Mouse (Mus musculus) midbrain, postnatal 0 days (tissue): Measurements from ENCODE around the gene Fbln2. TPM values are rescaled to one million over a fixed set of nuclear protein-coding genes. Genes with fewer than 3 reads are reported as not detected.

Experiments used
- ATAC-seq: fragments of 200-750 bp; cut with Nextera tagmentation; 2 replicates; pipeline ENCODE4 v1.8.0; 2017; ENCODE audit warnings: moderate number of reproducible peaks, mild to moderate bottlenecking, moderate TSS enrichment, moderate library complexity; ENCODE audit not compliant: low FRiP score
- DNase-seq: peaks from one replicate; pipeline ENCODE4 v3.0.0-alpha.2; 2015; ENCODE audit warnings: low spot score
- H3K27ac ChIP-seq: fragments of 300-500 bp; sonication (generic); 2 replicates; pipeline ENCODE4 v1.5.1; 2014; ENCODE audit warnings: low read depth, mild to moderate bottlenecking, low read length, mixed read lengths
- H3K27me3 ChIP-seq: fragments of 300-500 bp; sonication (generic); 2 replicates; pipeline ENCODE4 v1.6.1; 2014; ENCODE audit warnings: low read length, control low read depth, mixed read lengths; ENCODE audit not compliant: insufficient read depth
- H3K36me3 ChIP-seq: fragments of 300-500 bp; sonication (generic); 2 replicates; pipeline ENCODE4 v1.6.1; 2014; ENCODE audit warnings: low read length, control low read depth, mixed read lengths; ENCODE audit not compliant: insufficient read depth
- H3K4me1 ChIP-seq: fragments of 300-500 bp; sonication (generic); 2 replicates; pipeline ENCODE4 v1.6.1; 2014; ENCODE audit warnings: mild to moderate bottlenecking, control low read depth, antibody characterized with exemption, low read length, mixed read lengths; ENCODE audit not compliant: insufficient read depth
- H3K4me2 ChIP-seq: fragments of 300-500 bp; sonication (generic); 2 replicates; pipeline ENCODE4 v1.6.1; 2014; ENCODE audit warnings: low read depth, mild to moderate bottlenecking, low read length, mixed read lengths; ENCODE audit not compliant: poor library complexity, severe bottlenecking
- H3K4me3 ChIP-seq: fragments of 300-500 bp; sonication (generic); 2 replicates; pipeline ENCODE4 v1.5.1; 2014; ENCODE audit warnings: low read depth, mild to moderate bottlenecking, low read length, moderate library complexity
- H3K9ac ChIP-seq: fragments of 300-500 bp; sonication (generic); replicated peaks from 2 replicates; pipeline ENCODE4 v1.6.1; 2014; ENCODE audit warnings: mild to moderate bottlenecking, low read length, moderate library complexity, mixed read lengths; ENCODE audit not compliant: poor library complexity, severe bottlenecking
- H3K9me3 ChIP-seq: fragments of 300-500 bp; sonication (generic); 2 replicates; pipeline ENCODE4 v1.6.1; 2016; ENCODE audit warnings: low read length, control low read depth
- CTCF ChIP-seq: IDR thresholded peaks from 2 replicates; pipeline ENCODE4 v1.5.1; 2016; ENCODE audit warnings: antibody characterized with exemption, mild to moderate bottlenecking
- WGBS: fragments of 180-500 bp; shearing (Covaris S2); extraction: QIAGEN DNeasy Blood & Tissue Kit; methylation state at CpG from one replicate; pipeline ENCODE4 v1.1.7; 2014; 5-methylcytosine and 5-hydroxymethylcytosine counted together
- polyA plus RNA-seq: library from polyadenylated mRNA; unstranded; fragments of >200 nt; fragmentation: Nextera tagmentation; extraction: Ambion mirVana; gene quantifications from 2 replicates; pipeline ENCODE4 v1.2.1, GENCODE M21; 2015
- total RNA-seq: library from RNA; depleted of rRNA; stranded (reverse); fragments of >200 nt; gene quantifications from 2 replicates; pipeline ENCODE4 v1.2.3, GENCODE M21; 2014

The Fbln2 gene
- total and polyA plus RNA-seq, 2 experiments from 2014 or later, result 12.1 to 33.5 TPM

DNA sequence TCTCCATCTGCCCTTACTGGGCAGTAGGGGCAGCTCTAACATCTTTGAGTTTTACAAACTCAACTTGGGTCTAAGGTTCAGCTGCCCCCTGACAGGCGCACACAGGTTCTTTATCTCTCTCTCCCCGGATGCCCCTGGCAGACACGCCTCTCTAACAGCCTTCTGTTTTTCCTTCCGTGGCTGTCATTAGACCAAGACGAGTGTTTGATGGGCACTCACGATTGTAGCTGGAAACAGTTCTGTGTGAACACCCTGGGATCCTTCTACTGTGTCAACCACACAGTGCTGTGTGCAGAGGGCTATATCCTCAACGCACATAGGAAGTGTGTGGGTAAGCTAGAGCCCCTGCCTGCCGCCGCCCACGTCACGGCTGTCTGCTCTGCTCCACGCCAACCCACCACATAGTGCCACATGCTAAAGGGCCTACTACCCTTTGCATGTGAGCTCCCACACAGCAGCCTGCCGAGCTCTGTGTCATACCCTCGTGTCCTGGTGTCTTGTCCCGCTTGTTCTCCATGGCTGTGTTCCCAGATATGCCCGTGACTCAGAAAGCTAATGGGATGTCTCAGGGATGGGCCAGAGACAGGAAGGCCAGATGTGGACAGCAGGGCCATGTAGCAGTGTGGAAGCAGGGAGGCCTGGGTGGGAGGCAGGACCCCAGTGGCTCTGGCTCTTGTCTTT lies 47.3 kb downstream of the Fbln2 start:
- Histone ChIP-seq H3K27ac (no peak overlapping the region), H3K36me3 (no peaks in the 10 kb centered on the region), H3K27me3 (no peaks in the 10 kb centered on the region), H3K4me3 (no peak overlapping the region), H3K4me2 (no peak overlapping the region), H3K9ac (no peak overlapping the region), H3K4me1 (no peaks in the 10 kb centered on the region), H3K9me3 (no peaks in the 10 kb centered on the region)
- no peak for TF ChIP-seq CTCF
- no peak for DNase-seq
- 84% methylated on average over 16 of the region's 16 CpGs for WGBS
- ATAC-seq, result no peak

DNA sequence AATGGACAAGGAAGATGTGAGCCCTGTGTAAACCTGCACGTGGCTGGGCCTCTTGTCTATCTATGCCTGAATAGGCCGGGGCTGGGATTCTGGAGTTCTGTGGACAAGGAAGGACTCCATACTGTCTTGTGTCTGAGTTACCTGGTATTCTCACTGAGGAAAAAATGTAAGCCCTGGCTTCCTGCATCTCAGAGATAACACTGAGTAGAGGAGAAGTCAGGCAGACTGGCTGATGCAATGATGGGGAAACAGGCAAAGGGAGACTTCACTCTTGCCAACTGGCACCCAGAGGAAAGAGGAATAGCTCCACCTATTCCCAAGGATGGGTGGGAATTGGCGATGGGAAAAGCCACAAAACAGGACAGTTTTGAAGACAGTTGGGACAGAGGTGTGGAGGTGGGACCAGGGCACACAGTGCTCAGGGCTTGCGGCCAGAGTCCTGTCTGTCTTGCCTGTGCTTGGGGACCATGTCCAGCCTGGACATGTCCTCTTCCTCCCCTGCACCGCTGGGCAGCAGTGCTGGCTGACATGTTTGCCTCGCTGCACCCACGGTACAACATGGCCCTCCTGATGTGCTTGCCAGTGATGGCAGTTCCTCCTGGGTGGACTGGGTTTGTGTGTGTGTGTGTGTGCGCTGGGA lies 48.2 kb downstream of the Fbln2 start:
- ATAC-seq (no peak), DNase-seq (no peak)
- Histone ChIP-seq H3K9me3 (no peaks in the 10 kb centered on the region), H3K4me2 (no peak overlapping the region), H3K36me3 (no peaks in the 10 kb centered on the region), H3K27ac (no peak overlapping the region), H3K4me1 (no peaks in the 10 kb centered on the region), H3K27me3 (no peaks in the 10 kb centered on the region), H3K4me3 (no peak overlapping the region), H3K9ac (no peak overlapping the region)
- 84% methylated on average over 8 of the region's 8 CpGs for WGBS
- no peak for TF ChIP-seq CTCF

DNA sequence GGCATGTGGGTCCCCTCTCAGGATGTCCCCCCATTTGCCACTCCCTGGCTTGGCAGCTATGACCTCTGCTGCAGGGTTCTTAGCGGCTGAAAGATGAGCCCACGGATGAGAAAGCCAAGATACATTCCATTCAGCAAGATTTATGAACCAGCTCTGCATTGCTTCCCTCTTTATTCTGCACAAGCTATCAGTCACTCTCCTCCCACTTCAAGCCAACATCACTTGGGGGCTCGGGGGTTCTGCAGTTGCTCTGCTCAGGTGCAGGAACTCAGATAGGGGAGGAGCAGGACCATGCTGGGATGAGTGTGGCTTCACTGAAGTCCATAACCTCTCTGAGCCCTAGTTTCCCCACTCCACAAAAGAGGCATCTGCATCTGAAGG lies 48.7 kb downstream of the Fbln2 start:
- no peak for DNase-seq
- H3K4me3 ChIP-seq, result no peak overlapping the region

DNA sequence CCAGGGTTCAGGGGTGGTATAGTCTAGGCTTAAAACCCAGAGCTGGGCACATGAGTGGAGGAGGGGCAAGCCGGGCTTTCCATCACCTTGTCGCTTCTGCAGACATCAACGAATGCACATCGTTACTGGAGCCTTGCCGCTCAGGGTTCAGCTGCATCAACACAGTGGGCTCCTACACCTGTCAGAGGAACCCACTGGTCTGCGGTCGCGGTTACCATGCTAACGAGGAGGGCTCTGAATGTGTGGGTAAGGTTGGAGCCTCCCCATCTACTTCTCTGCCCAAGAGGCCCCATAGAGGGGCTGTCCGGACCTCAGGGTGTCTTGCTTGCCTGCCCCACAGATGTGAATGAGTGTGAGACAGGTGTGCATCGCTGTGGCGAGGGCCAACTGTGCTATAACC lies 53.4 kb downstream of the Fbln2 start:
- Histone ChIP-seq H3K4me2 (no peak overlapping the region), H3K9ac (no peak overlapping the region), H3K9me3 (no peaks in the 10 kb centered on the region), H3K4me1 (no peaks in the 10 kb centered on the region), H3K4me3 (no peak overlapping the region), H3K27me3 (no peaks in the 10 kb centered on the region), H3K36me3 (no peaks in the 10 kb centered on the region), H3K27ac (no peak overlapping the region)
- WGBS, result 84% methylated on average over 12 of the region's 12 CpGs
- ATAC-seq (no peak), DNase-seq (no peak)
- no peak for TF ChIP-seq CTCF

More for the DNA sequence above, 48.7 kb downstream of the Fbln2 start:
- Histone ChIP-seq H3K4me2 (no peak overlapping the region), H3K9me3 (no peaks in the 10 kb centered on the region), H3K36me3 (no peaks in the 10 kb centered on the region), H3K27me3 (no peaks in the 10 kb centered on the region), H3K4me1 (no peaks in the 10 kb centered on the region), H3K27ac (no peak overlapping the region), H3K9ac (no peak overlapping the region; the same call in 1 of the 2 replicates)
- no peak for ATAC-seq
- TF ChIP-seq CTCF, result no peak
- WGBS, result 37% methylated on average over 3 of the region's 3 CpGs

DNA sequence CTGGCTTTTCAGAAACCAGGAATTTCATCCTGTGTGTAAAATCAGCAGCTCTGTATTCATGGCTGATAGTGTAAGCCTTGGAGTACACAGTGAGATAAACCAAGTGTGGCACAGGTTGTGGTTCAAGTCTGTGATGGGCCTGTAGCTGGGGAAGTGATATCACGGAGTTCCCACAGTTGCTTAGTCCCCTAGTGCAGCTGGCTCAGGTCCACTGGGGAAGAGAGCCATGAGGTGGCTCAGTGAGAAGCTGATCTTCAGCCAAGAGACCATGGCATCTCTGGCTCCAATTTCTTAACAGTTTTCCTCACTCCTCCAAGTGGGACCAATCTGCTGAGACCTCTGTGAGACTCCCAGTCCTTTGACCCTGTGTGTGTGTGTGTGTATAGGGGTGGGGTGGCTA lies 54.4 kb downstream of the Fbln2 start:
- Histone ChIP-seq H3K9ac (no peak overlapping the region), H3K9me3 (no peaks in the 10 kb centered on the region), H3K36me3 (no peaks in the 10 kb centered on the region), H3K27me3 (no peaks in the 10 kb centered on the region), H3K27ac (no peak overlapping the region), H3K4me1 (no peaks in the 10 kb centered on the region), H3K4me2 (no peak overlapping the region), H3K4me3 (no peak overlapping the region)
- WGBS, result 52% methylated on average over 1 of the region's 1 CpGs
- ATAC-seq (no peak), DNase-seq (peak; percentile 68)
- TF ChIP-seq CTCF, result no peak

DNA sequence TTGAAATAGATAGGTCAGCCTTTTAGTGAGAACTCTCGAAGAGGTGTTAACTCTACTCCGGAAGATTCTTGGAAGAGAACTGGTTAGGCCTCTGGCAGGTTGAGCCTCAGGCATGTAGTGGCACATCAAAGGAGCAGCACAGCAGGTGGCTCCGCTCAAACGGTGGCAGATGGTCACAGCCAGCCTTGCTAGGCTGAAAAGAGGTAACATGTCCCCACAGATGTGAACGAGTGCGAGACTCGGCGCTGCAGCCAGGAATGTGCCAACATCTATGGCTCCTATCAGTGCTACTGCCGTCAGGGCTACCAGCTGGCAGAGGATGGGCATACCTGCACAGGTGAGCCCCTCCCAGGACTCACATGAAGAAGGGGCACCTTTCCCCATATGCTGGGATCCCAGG lies 56.1 kb downstream of the Fbln2 start:
- ATAC-seq (no peak), DNase-seq (no peak)
- Histone ChIP-seq H3K27me3 (no peaks in the 10 kb centered on the region), H3K9me3 (no peaks in the 10 kb centered on the region), H3K36me3 (no peaks in the 10 kb centered on the region), H3K27ac (no peak overlapping the region), H3K9ac (no peak overlapping the region), H3K4me1 (no peaks in the 10 kb centered on the region), H3K4me2 (no peak overlapping the region), H3K4me3 (no peak overlapping the region)
- TF ChIP-seq CTCF, result no peak
- WGBS, result 62% methylated on average over 9 of the region's 9 CpGs
